Mouse (Mus musculus): Measurements from ENCODE around the gene Lpp. TPM values are rescaled to one million over a fixed set of nuclear protein-coding genes. Genes with fewer than 3 reads are reported as not detected.

Gene Lpp
- total RNA-seq, 2 experiments from 2014 or later, result 1.2 to 3.8 TPM

GRCm38 (mm10) chr16:24536261-24536660 is 143.0 kb downstream of the Lpp start:
- ATAC-seq (replicated peaks; ENCODE audit: poor library complexity), result no peak

DNA sequence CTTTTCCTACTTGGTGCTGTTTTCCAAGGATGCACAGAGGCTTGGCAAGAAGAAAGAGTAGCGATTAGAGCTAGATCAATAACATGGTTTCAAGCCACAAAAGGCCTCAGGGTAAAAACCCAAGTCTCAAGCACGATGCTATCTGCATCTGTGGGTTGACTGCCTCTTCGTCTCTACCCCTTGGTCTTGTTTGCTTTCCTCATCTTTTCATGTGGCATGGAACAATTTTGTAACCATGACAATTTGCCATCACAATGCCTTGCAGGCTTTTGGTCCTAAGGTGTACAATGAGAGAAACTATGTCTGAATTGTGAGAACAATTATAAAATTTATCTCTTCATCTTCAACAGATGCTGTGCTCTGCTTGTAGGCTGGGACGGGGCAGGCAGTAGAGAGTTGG is 145.7 kb downstream of the Lpp start:
- ATAC-seq (replicated peaks; ENCODE audit: poor library complexity), result no peak

DNA sequence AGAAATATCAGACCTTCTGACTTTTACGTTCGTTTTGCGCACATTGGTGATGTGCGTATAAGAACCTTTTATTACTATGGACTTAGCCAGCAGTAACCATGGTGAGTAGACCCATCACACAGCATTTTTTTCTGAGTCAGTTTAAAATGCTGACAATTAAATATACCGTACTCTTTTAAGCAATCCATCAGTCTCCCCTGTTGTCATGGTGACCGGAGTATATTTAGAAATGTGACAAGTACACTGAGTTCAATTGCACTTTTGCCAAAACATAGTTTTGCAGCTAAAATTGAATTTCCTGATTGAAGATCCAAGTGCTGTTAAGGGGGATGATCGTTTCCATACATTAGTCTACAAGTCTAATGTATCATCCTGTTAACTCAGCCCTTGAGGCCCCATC is 149.6 kb downstream of the Lpp start:
- no peak for ATAC-seq (replicated peaks; ENCODE audit: poor library complexity)

DNA sequence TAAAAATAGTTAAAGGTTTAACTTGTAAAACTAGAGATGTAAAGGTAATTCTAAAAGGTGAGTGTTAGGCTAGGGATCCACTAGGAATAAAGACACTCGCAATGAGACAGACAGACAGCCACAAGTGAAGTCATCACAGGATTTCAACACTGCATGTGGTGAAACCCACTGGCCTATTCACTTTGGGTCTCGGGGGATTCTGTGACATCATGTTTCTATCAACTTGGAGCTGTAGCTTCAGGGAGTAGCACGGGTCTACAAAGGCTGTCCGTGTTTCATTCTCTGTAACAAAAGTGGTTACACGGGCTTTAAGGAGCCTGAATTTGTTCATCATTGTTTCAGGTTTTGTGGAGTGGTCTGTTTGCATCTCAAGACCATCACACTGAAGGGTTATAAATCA is 152.1 kb downstream of the Lpp start:
- no peak for ATAC-seq (replicated peaks; ENCODE audit: poor library complexity)

- ATAC-seq (replicated peaks; ENCODE audit: poor library complexity), result no peak
These were observed 165.2 kb downstream of the Lpp start for GRCm38 (mm10) chr16:24558458-24558857.

GRCm38 (mm10) chr16:24559811-24560210 is 166.5 kb downstream of the Lpp start:
- ATAC-seq (replicated peaks; ENCODE audit: poor library complexity), result no peak

GRCm38 (mm10) chr16:24560998-24561397 is 167.7 kb downstream of the Lpp start:
- no peak for ATAC-seq (replicated peaks; ENCODE audit: poor library complexity)

- no peak for ATAC-seq (replicated peaks; ENCODE audit: poor library complexity)
These were observed 168.3 kb downstream of the Lpp start for GRCm38 (mm10) chr16:24561602-24562001.

- no peak for ATAC-seq (replicated peaks; ENCODE audit: poor library complexity)
These were observed 172.0 kb downstream of the Lpp start for GRCm38 (mm10) chr16:24565311-24565710.

DNA sequence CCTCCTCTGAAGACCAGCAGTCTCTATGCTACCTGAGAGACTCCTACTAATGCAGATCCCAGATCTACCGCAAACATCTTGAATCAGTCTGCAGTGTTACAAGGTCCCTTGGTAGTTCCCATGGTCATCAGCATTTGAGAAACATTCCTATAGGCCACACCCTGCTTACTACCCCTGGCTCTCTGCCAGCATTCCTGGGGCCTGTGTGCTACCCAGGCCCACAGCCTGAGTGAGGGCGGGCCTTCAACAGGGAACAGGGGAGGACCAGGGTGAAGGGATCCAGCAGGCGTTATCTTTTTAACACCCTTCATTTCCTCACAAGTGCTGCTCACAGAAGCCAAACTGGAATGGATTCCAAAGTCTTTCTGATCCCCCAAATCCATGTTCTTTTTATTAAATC is 173.0 kb downstream of the Lpp start:
- ATAC-seq (replicated peaks; ENCODE audit: poor library complexity), result no peak

- no peak for ATAC-seq (replicated peaks; ENCODE audit: poor library complexity)
These were observed 174.3 kb downstream of the Lpp start for GRCm38 (mm10) chr16:24567562-24567961.

DNA sequence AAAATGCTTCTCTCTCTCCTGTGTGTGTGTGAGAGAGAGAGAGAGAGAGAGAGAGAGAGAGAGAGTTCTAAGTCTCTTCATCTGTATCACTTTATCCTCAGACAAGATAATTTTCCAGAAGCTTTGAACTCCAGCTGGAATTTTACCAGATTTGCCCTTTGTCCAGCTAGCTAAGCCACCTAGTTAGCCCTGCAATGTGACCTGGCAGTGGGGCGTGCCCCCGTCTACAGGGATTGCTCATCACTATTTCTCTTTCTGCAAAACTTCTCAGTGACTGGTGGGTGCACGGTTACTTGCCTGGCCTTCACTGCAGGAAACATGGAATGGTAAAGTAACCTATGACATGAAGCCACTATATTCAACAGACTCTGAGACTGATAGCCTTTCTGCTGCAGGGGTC is 174.8 kb downstream of the Lpp start:
- no peak for ATAC-seq (replicated peaks; ENCODE audit: poor library complexity)

GRCm38 (mm10) chr16:24569681-24570080 is 176.4 kb downstream of the Lpp start:
- ATAC-seq (replicated peaks; ENCODE audit: poor library complexity), result no peak

DNA sequence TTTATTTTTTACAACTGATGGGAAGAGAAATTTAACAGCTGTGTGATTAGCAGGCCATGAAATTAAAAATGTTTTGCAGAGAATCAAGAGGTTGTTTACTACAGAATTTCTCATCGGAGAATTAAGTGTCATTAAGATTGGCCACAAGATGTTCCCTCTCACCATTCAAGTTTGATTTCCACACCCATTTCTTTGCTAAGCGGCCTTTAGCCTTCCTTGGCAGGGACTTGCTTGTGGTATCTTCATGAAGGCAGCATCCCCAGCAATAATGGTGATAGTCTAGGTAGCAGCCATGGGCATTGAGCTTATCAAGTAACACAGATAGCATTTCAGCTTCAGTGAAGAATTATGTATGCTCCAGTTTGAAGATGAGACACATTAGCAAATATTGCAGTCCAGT is 183.7 kb downstream of the Lpp start:
- no peak for ATAC-seq (replicated peaks; ENCODE audit: poor library complexity)

DNA sequence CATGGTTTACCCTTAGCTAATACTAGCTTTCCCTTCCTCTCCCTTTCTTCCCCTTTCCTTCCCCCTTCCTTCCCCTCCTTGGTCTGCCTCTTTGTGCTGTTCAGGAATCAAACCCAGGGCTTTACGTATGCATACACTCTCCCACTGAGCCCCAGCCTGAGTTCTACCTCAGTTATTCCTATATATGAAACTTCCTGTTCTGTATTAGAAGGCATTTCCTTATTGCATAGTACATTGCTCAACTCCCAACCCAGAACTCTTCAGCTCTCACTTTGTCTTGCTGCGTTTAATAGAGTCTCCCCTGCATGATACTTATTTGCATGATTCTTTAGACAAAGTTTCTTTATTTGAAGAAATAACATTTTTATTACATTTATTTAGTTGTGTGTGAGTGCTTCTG is 184.5 kb downstream of the Lpp start:
- peak; percentile 84 for ATAC-seq (replicated peaks; ENCODE audit: poor library complexity)

DNA sequence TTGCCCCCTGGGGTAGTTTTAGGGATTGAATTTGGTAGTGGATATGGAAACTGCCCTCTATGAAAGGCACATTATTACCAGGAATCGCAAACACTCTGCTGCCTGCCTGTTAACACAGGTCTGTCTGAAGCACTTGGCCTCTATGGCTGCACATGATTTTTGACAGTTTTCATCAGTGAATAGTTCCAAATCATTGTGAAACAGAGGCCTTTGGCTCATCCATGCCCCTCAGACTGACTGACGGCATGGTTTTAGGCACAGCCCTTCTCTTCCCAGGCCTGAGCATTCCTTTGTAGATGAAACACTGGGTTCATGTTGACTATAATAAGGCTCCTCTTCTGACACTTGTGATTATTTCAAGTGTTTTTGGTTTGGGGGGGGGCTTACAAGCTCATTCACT is 189.5 kb downstream of the Lpp start:
- no peak for ATAC-seq (replicated peaks; ENCODE audit: poor library complexity)

- peak; percentile 57 for ATAC-seq (replicated peaks; ENCODE audit: poor library complexity)
These were observed 200.2 kb downstream of the Lpp start for GRCm38 (mm10) chr16:24593535-24593934.

DNA sequence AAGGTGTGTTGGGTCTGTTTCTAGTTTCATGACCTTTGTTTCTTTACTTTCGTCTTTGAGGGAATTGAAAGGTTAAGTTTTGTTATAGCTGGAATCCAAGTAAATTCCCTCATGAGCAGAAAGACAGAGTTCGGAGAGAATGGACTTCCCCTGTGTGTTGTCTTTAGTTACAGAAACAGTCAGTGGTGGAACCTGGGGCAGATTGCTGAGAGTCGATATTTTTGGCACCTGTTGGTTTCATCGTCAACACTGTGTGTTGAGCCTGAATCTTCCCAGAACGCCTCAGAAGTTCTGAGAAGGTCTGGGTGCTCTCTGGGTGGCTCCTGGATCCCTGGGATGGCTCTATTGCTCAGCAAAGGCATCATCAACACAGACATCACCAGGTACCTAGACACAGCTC is 201.2 kb downstream of the Lpp start:
- no peak for ATAC-seq (replicated peaks; ENCODE audit: poor library complexity)

DNA sequence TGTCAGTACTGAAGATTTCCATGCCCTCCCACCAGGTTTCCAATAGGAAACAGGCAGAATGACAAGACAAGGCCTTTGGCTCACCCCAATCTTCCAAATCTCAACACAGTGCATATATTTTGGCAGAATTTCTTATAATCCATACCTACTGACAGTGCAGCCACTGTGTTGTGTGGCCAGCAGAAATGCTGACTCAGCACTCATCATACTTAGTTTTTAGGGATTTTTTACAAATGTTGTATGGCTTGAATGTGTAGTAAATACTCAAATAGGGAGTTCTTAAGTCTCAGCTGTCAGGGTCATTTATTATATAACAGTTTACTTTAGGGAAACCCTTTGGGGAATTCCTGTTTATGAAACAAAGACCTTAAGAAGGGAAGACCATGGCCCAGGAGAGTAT is 202.2 kb downstream of the Lpp start:
- no peak for ATAC-seq (replicated peaks; ENCODE audit: poor library complexity)

DNA sequence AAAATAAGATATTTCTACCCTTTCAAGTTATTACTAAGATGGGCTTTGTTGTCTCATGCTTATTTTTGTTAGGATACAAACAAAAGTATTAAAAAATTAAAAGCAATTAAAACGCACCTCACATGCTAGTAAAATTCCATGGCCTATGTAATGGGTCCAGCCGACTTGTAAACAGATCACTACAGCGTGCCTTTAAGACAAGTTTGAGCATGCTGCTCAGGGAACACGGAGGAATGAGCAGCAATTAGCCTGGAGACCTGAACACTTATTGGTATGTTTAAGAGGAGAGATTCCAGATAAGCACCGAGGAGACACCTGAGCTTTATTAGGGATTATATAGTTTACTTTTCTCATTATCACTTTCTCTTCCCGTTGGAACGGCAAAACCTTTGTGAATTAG is 205.3 kb downstream of the Lpp start:
- ATAC-seq (replicated peaks; ENCODE audit: poor library complexity), result no peak

GRCm38 (mm10) chr16:24599766-24600165 is 206.5 kb downstream of the Lpp start:
- peak; percentile 91 for ATAC-seq (replicated peaks; ENCODE audit: poor library complexity)

GRCm38 (mm10) chr16:24600260-24600948 is 207.1 kb downstream of the Lpp start:
- no peak for ATAC-seq (replicated peaks; ENCODE audit: poor library complexity)

DNA sequence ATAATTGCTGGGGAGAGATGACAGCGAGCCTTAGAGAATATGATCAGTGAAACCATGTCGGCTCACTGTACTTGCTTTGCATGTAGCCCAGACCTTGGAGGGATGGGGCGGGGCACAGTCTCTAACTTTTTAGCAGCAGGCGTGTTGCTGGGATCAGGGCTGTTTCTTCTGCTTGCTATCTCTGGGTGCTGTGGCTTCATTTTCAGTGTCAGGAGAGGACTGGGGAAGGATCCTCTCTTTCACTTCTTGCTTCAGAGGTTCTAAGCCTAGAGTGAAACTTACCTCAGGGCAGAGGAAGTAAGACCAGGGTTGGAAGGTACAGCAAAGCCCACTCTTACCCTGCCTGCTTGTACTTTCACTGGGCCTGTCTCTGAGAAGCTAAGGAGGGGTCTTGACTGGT is 210.0 kb downstream of the Lpp start:
- peak; percentile 67 for ATAC-seq (replicated peaks; ENCODE audit: poor library complexity)

Measured in megakaryocyte progenitor cell, adult 5-6 weeks (primary cell).